Mouse (Mus musculus): ENCODE results near the gene Sema3a.

GRCm38 (mm10) chr5:13386603-13387002, 261.4 kb downstream of the Sema3a start:
- no peak for TF ChIP-seq POLR2A (IDR thresholded peaks at IDR 0.05; ENCODE audit: extremely low read depth, insufficient read depth, low read length)
- no peak for TF ChIP-seq CTCF (IDR thresholded peaks at IDR 0.05; ENCODE audit: extremely low read depth, insufficient read depth, low read length)
